ENCODE assay signal across 35 mouse cellular contexts in the genomic region with DNA sequence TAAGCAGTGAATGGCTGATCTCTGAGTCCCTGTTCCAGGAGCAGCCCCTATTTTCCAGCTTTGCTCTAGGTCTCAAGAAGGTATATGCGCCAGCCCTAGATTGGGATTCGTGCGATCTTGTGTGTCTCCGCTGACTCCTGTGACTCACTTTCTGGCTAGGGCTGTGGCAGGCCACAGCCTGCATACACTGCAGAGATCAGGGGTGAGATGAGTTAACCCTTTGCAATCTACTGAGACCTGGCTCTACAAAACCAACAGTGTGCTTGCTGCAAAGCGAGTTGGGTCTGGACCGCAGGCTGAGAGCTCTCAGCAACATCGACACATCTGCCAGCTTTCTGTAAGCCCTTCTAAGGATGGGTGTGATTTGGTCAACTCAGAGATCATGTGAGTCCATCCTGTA. TPM values are rescaled to one million over a fixed set of nuclear protein-coding genes. Genes with fewer than 3 reads are reported as not detected.
DNase-seq lines count a peak whose midpoint lies in the region; ATAC-seq and TF ChIP-seq lines count a peak whose summit lies in the region.
"Had no signal": no experiment of that assay in that cellular context is flagged by ENCODE, and none has a peak within 500 bp of the region (broad histone marks: within the 10 kb centered on the region; RNA-seq: fewer than 3 reads in every experiment).

No protein-coding gene starts in this region.

- H3K4me3 ChIP-seq in limb, embryonic 10.5 days = no peak overlapping the region
- no peak overlapping the region for H3K4me3 ChIP-seq in stomach, embryonic 16.5 days (replicated peaks; ENCODE audit: low read length)
- no peak overlapping the region for H3K4me3 ChIP-seq in forebrain, postnatal 0 days (ENCODE audit: low read depth, low read length)
- H3K4me3 ChIP-seq: embryonic facial prominence, embryonic 13.5 days; erythroblast, embryonic 14.5 days; heart, embryonic 13.5 days; hindbrain, embryonic 15.5 days; left cerebral cortex, adult 2 months; midbrain, embryonic 13.5 days; neural tube, embryonic 15.5 days had no signal

- no peaks in the 10 kb centered on the region for H3K9me3 ChIP-seq in limb, embryonic 10.5 days (replicated peaks)
- no peaks in the 10 kb centered on the region for H3K9me3 ChIP-seq in stomach, embryonic 16.5 days (replicated peaks; ENCODE audit: control insufficient read depth, low read length)
- H3K9me3 ChIP-seq in forebrain, postnatal 0 days (ENCODE audit: low read length) = no peaks in the 10 kb centered on the region
- H3K9me3 ChIP-seq: embryonic facial prominence, embryonic 13.5 days; heart, embryonic 13.5 days; hindbrain, embryonic 15.5 days; midbrain, embryonic 13.5 days; neural tube, embryonic 15.5 days had no signal

- ATAC-seq in stomach, embryonic 16.5 days (ENCODE audit: insufficient read depth, low FRiP score) = no peak
- ATAC-seq in monocyte, adult 5-6 weeks (replicated peaks; ENCODE audit: insufficient number of reproducible peaks, low FRiP score, low TSS enrichment, poor library complexity, severe bottlenecking) = no peak
- no peak for ATAC-seq in forebrain, postnatal 0 days
- ATAC-seq: activated CD4-positive, CD25-positive, alpha-beta regulatory T cell, adult 4 months; forebrain, embryonic 16.5 days; inflammation-experienced regulatory T-cells, adult 6 months; midbrain, embryonic 13.5 days had no signal

- peaks cover 12% of the 10 kb centered on the region for H3K4me1 ChIP-seq in limb, embryonic 10.5 days
- peaks cover 9% of the 10 kb centered on the region for H3K4me1 ChIP-seq in stomach, embryonic 16.5 days (ENCODE audit: control insufficient read depth, insufficient read depth, low read length)
- no peaks in the 10 kb centered on the region for H3K4me1 ChIP-seq in forebrain, postnatal 0 days (ENCODE audit: insufficient read depth)
- H3K4me1 ChIP-seq: neural tube, embryonic 15.5 days had no signal

- no peaks in the 10 kb centered on the region for H3K27me3 ChIP-seq in limb, embryonic 10.5 days (ENCODE audit: low read depth, poor library complexity, severe bottlenecking)
- no peaks in the 10 kb centered on the region for H3K27me3 ChIP-seq in stomach, embryonic 16.5 days (ENCODE audit: control insufficient read depth, insufficient read depth, low read length)
- no peaks in the 10 kb centered on the region for H3K27me3 ChIP-seq in forebrain, postnatal 0 days (ENCODE audit: insufficient read depth, low read length)
- H3K27me3 ChIP-seq: embryonic facial prominence, embryonic 13.5 days; heart, embryonic 13.5 days; hindbrain, embryonic 15.5 days; midbrain, embryonic 13.5 days; neural tube, embryonic 15.5 days had no signal

- H3K9ac ChIP-seq in stomach, embryonic 16.5 days (ENCODE audit: low read length) = no peak overlapping the region
- H3K9ac ChIP-seq in forebrain, postnatal 0 days = no peak overlapping the region
- H3K9ac ChIP-seq: embryonic facial prominence, embryonic 13.5 days; heart, embryonic 13.5 days; hindbrain, embryonic 15.5 days; liver, embryonic 14.5 days; midbrain, embryonic 13.5 days; neural tube, embryonic 15.5 days had no signal

- peak overlapping the region; percentile 20; the same call in 1 of the 2 replicates for H3K4me2 ChIP-seq in stomach, embryonic 16.5 days (ENCODE audit: low read depth, low read length)
- H3K4me2 ChIP-seq in forebrain, postnatal 0 days (ENCODE audit: low read depth) = no peak overlapping the region
- H3K4me2 ChIP-seq: embryonic facial prominence, embryonic 13.5 days; heart, embryonic 13.5 days; hindbrain, embryonic 15.5 days; midbrain, embryonic 13.5 days; neural tube, embryonic 15.5 days had no signal

- peak overlapping the region; percentile 28; the same call in 1 of the 2 replicates for H3K27ac ChIP-seq in limb, embryonic 10.5 days
- peak overlapping the region; percentile 72 for H3K27ac ChIP-seq in stomach, embryonic 16.5 days (ENCODE audit: low read length)
- H3K27ac ChIP-seq in forebrain, postnatal 0 days (ENCODE audit: low read depth, low read length) = no peak overlapping the region
- H3K27ac ChIP-seq: embryonic facial prominence, embryonic 13.5 days; heart, embryonic 13.5 days; hindbrain, embryonic 15.5 days; left cerebral cortex, adult 2 months; liver, embryonic 14.5 days; macrophage; midbrain, embryonic 13.5 days; neural tube, embryonic 15.5 days had no signal

- H3K36me3 ChIP-seq in limb, embryonic 10.5 days = no peaks in the 10 kb centered on the region
- no peaks in the 10 kb centered on the region for H3K36me3 ChIP-seq in stomach, embryonic 16.5 days (ENCODE audit: control insufficient read depth, insufficient read depth, low read length)
- H3K36me3 ChIP-seq in forebrain, postnatal 0 days (ENCODE audit: insufficient read depth) = no peaks in the 10 kb centered on the region
- H3K36me3 ChIP-seq: embryonic facial prominence, embryonic 13.5 days; heart, embryonic 13.5 days; hindbrain, embryonic 15.5 days; midbrain, embryonic 13.5 days; neural tube, embryonic 15.5 days had no signal

- 91% methylated on average over 7 of the region's 7 CpGs for WGBS in limb, embryonic 10.5 days
- WGBS in stomach, embryonic 16.5 days = 83% methylated on average over 7 of the region's 7 CpGs
- WGBS in forebrain, postnatal 0 days = 91% methylated on average over 7 of the region's 7 CpGs

- no peak for TF ChIP-seq CTCF in forebrain, postnatal 0 days (IDR thresholded peaks at IDR 0.05; ENCODE audit: low read depth)

- DNase-seq in urinary bladder, postnatal 14 days (ENCODE audit: low spot score) = peak; percentile 44
- DNase-seq in urinary bladder, postnatal 4 days (ENCODE audit: low spot score in 2 of 2) = no peak
- DNase-seq in 416B (ENCODE audit: low read depth) = peak; percentile 9
- no peak for DNase-seq in limb, embryonic 10.5 days (ENCODE audit: low spot score)
- no peak for DNase-seq in layer of hippocampus, adult 18-20 months (ENCODE audit: low spot score in 2 of 2)
- DNase-seq in forebrain, postnatal 0 days = no peak
- DNase-seq: adrenal gland, adult 2 months; cerebellum, adult 9-10 months; cerebellum, postnatal 36 days; heart, postnatal 10 days; kidney, adult 11 months; kidney, postnatal 14 days; left cerebral cortex, postnatal 4 days; liver; lung, adult 2 months; lung, postnatal 10 days; retina, postnatal 1 day; right cerebral cortex, postnatal 25 days; spleen, adult 18-20 months had no signal

RNA-seq across cellular contexts. Expression of a gene that starts 9.4 kb away (rescaled TPM):
- 3.1 and 4.4 TPM in 2 replicates for polyA plus RNA-seq in limb, embryonic 10.5 days (2016; fragmentation: Nextera tagmentation; extraction: Ambion mirVana)
- polyA plus RNA-seq in stomach, embryonic 16.5 days (2015; fragmentation: Nextera tagmentation; extraction: Ambion mirVana) = 12.4 and 14.4 TPM in 2 replicates
- total RNA-seq in monocyte, adult 5-6 weeks (2017) = 0.53 to 0.78 TPM (median 0.57 TPM) in 3 replicates
- total RNA-seq in layer of hippocampus, adult 18-20 months (2021) = 1 to 10 TPM; 4.7 TPM
- 1.7 and 1.9 TPM in 2 replicates for total RNA-seq in forebrain, postnatal 0 days (2014; rRNA removed)
- polyA plus RNA-seq in forebrain, postnatal 0 days (2015; fragmentation: Nextera tagmentation; extraction: Ambion mirVana) = 1.7 and 2.1 TPM in 2 replicates
- total RNA-seq: hematopoietic stem cell, adult 5-6 weeks; megakaryocyte-erythroid progenitor cell, adult 5-6 weeks had no signal

Comparison
In these comparisons a context has a peak if more than half of its experiments do, and no peak if none do; other contexts are left out.
1. DNase-seq: peak in urinary bladder, postnatal 14 days (single experiment) and 416B (single experiment); none in urinary bladder, postnatal 4 days (0 of 2), limb, embryonic 10.5 days (single experiment), layer of hippocampus, adult 18-20 months (0 of 2) and forebrain, postnatal 0 days (single experiment).